Mouse (Mus musculus): ENCODE data around the gene Nptxr.

Gene Nptxr

GRCm38 (mm10) chr15:79790111-79790510, 14.5 kb downstream of the Nptxr start:
- DNase-seq (ENCODE audit: low spot score), result no peak

GRCm38 (mm10) chr15:79787815-79788214, 16.8 kb downstream of the Nptxr start:
- peak; percentile 7 for DNase-seq (ENCODE audit: low spot score)

- no peak for DNase-seq (ENCODE audit: low spot score)
Observed at GRCm38 (mm10) chr15:79785056-79785455, 19.5 kb downstream of the Nptxr start.

GRCm38 (mm10) chr15:79777749-79778148, 26.8 kb downstream of the Nptxr start, which contains the start of gene Dnal4:
Gene Dnal4 (minus strand): TSS chr15:79777849.
- DNase-seq (ENCODE audit: low spot score), result no peak

GRCm38 (mm10) chr15:79775662-79776061, 28.9 kb downstream of the Nptxr start:
- no peak for DNase-seq (ENCODE audit: low spot score)

- DNase-seq (ENCODE audit: low spot score), result peak; percentile 99
Observed at GRCm38 (mm10) chr15:79774117-79775027, 30.2 kb downstream of the Nptxr start.

GRCm38 (mm10) chr15:79770629-79771240, 33.8 kb downstream of the Nptxr start:
- no peak for DNase-seq (ENCODE audit: low spot score)

GRCm38 (mm10) chr15:79768302-79768701, 36.3 kb downstream of the Nptxr start:
- DNase-seq (ENCODE audit: low spot score), result no peak

- DNase-seq (ENCODE audit: low spot score), result no peak
Observed at GRCm38 (mm10) chr15:79767327-79767961, 37.1 kb downstream of the Nptxr start.

GRCm38 (mm10) chr15:79766586-79767071, 37.9 kb downstream of the Nptxr start:
- DNase-seq (ENCODE audit: low spot score), result no peak

- no peak for DNase-seq (ENCODE audit: low spot score)
Observed at GRCm38 (mm10) chr15:79766168-79766567, 38.4 kb downstream of the Nptxr start.

GRCm38 (mm10) chr15:79765361-79765760, 39.2 kb downstream of the Nptxr start:
- DNase-seq (ENCODE audit: low spot score), result no peak

- no peak for DNase-seq (ENCODE audit: low spot score)
Observed at GRCm38 (mm10) chr15:79764539-79765267, 39.9 kb downstream of the Nptxr start.

- DNase-seq (ENCODE audit: low spot score), result no peak
Observed at GRCm38 (mm10) chr15:79763601-79764246, 40.8 kb downstream of the Nptxr start.

- DNase-seq (ENCODE audit: low spot score), result no peak
Observed at GRCm38 (mm10) chr15:79763001-79763400, 41.6 kb downstream of the Nptxr start.

GRCm38 (mm10) chr15:79760956-79761355, 43.6 kb downstream of the Nptxr start:
- DNase-seq (ENCODE audit: low spot score), result no peak

GRCm38 (mm10) chr15:79757118-79757517, 47.4 kb downstream of the Nptxr start:
- no peak for DNase-seq (ENCODE audit: low spot score)

GRCm38 (mm10) chr15:79755977-79756625, 48.5 kb downstream of the Nptxr start:
- DNase-seq (ENCODE audit: low spot score), result no peak

- no peak for DNase-seq (ENCODE audit: low spot score)
Observed at GRCm38 (mm10) chr15:79755176-79755575, 49.4 kb downstream of the Nptxr start.

- no peak for DNase-seq (ENCODE audit: low spot score)
Observed at GRCm38 (mm10) chr15:79753873-79754272, 50.7 kb downstream of the Nptxr start.

GRCm38 (mm10) chr15:79753420-79753752, 51.2 kb downstream of the Nptxr start:
- DNase-seq (ENCODE audit: low spot score), result no peak
